Mouse (Mus musculus): ENCODE data around the gene Ltbr. TPM values are rescaled to one million over a fixed set of nuclear protein-coding genes. Genes with fewer than 3 reads are reported as not detected.
A peak's percentile ranks its signal among the peaks of the same experiment; 100 is the strongest.

Ltbr gene
- 34.5 and 36.6 TPM in 2 replicates for polyA plus RNA-seq (2014; fragmentation: Nextera tagmentation; extraction: Ambion mirVana)

DNA sequence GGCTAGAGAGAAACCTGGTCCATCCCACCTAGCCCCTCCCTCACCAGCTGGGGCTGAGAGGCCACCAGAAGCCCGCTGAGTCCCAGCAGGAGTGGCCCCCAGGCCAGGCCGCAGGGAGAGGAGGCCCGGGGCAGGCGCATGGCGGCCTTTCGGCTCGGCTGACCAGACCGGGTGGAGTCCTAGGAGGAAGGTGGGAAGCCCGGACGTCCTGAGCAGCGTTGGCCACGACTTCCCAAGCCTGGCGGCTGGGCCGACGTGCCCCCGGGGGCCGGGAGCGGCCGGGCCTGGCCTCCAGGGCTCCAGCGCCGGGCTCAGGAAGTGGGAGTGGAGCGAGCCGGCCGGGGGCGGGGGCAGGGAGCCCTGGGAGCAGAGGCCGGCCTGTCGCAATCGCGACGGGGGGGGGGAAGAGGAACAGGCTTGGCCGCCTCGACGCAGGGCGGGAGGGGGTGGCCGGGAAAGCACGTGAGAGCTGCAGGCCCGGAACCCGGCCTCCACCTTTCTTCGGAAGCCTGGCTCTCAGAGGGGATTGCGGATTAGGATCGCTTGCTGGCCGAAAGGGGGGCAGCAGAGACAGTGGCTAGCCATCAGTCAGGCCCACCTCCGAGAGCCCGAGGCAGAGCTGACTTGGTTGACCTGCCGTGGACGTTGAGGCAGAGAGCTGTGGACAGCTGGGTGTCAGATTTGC is at the start of gene Ltbr:
Gene Ltbr (minus strand): TSS at position 340 of the 685 bp plus-strand sequence.
- Histone ChIP-seq H3K4me1 (ENCODE audit: control insufficient read depth, insufficient read depth, low read length) (peaks cover 16% of the 10 kb centered on the region), H3K27me3 (ENCODE audit: control insufficient read depth, insufficient read depth, low read length) (no peaks in the 10 kb centered on the region), H3K4me3 (ENCODE audit: low read depth, low read length) (peak within 1 kb of the TSS; percentile 49), H3K9me3 (ENCODE audit: control insufficient read depth, low read length) (no peaks in the 10 kb centered on the region), H3K27ac (replicated peaks; ENCODE audit: low read depth, low read length) (peak within 1 kb of the TSS; percentile 77; the same call in 1 of the 2 replicates), H3K4me2 (ENCODE audit: low read depth, severe bottlenecking) (peak within 1 kb of the TSS; percentile 76), H3K36me3 (ENCODE audit: control insufficient read depth, insufficient read depth, low read length) (peaks cover 2% of the 10 kb centered on the region; the same call in 1 of the 2 replicates), H3K9ac (ENCODE audit: low read length) (peak within 1 kb of the TSS; percentile 87)
- WGBS, result under 1% methylated on average over 37 of the region's 46 CpGs
- peak; percentile 82 for DNase-seq (ENCODE audit: low spot score)
- ATAC-seq (ENCODE audit: insufficient number of reproducible peaks, low FRiP score, low TSS enrichment, low read depth), result peak; percentile 82

- 20% methylated on average over 15 of the region's 15 CpGs for WGBS
- no peak overlapping the region for H3K4me3 ChIP-seq (ENCODE audit: low read depth, low read length)
Observed at GRCm38 (mm10) chr6:125363021-125363420, 49.3 kb upstream of the Ltbr start.

DNA sequence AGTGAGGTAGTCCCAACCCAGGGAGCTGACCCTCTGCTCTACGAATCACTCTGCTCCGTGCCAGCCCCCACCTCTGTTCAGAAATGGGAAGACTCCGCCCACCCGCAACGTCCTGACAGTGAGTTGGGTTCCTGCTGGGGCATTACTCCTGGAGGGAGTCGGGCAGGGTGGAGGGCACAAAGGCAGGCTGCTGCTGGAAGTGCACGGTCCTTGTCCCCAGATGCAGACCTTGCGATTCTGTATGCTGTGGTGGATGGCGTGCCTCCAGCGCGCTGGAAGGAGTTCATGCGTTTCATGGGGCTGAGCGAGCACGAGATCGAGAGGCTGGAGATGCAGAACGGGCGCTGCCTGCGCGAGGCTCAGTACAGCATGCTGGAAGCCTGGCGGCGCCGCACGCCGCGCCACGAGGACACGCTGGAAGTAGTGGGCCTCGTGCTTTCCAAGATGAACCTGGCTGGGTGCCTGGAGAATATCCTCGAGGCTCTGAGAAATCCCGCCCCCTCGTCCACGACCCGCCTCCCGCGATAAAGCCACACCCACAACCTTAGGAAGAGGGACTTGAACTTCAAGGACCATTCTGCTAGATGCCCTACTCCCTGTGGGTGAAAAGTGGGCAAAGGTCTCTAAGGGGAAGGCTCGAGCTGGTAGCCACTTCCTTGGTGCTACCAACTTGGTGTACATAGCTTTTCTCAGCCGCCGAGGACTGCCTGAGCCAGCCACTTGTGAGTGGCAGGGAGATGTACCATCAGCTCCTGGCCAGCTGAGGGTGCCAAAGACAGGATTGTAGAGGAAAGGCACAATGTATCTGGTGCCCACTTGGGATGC is 48.0 kb upstream of the Ltbr start:
- Histone ChIP-seq H3K4me3 (ENCODE audit: low read depth, low read length) (no peak overlapping the region), H3K4me2 (ENCODE audit: low read depth, severe bottlenecking) (no peak overlapping the region), H3K9me3 (ENCODE audit: control insufficient read depth, low read length) (no peaks in the 10 kb centered on the region), H3K27me3 (ENCODE audit: control insufficient read depth, insufficient read depth, low read length) (peaks cover 10% of the 10 kb centered on the region), H3K4me1 (ENCODE audit: control insufficient read depth, insufficient read depth, low read length) (0 out of 2 replicates have a peak, but pooled peaks cover 3% of the 10 kb centered on the region), H3K9ac (ENCODE audit: low read length) (no peak overlapping the region), H3K36me3 (ENCODE audit: control insufficient read depth, insufficient read depth, low read length) (peaks cover 23% of the 10 kb centered on the region), H3K27ac (replicated peaks; ENCODE audit: low read depth, low read length) (no peak overlapping the region)
- ATAC-seq (ENCODE audit: insufficient number of reproducible peaks, low FRiP score, low TSS enrichment, low read depth) (no peak), DNase-seq (ENCODE audit: low spot score) (peak; percentile 36)
- 36% methylated on average over 38 of the region's 38 CpGs for WGBS

More at GRCm38 (mm10) chr6:125363021-125363420, 49.3 kb upstream of the Ltbr start:
- Histone ChIP-seq H3K9ac (ENCODE audit: low read length) (no peak overlapping the region), H3K36me3 (ENCODE audit: control insufficient read depth, insufficient read depth, low read length) (peaks cover 16% of the 10 kb centered on the region), H3K4me1 (ENCODE audit: control insufficient read depth, insufficient read depth, low read length) (0 out of 2 replicates have a peak, but pooled peaks cover 3% of the 10 kb centered on the region), H3K27me3 (ENCODE audit: control insufficient read depth, insufficient read depth, low read length) (peaks cover 10% of the 10 kb centered on the region), H3K9me3 (ENCODE audit: control insufficient read depth, low read length) (no peaks in the 10 kb centered on the region), H3K27ac (replicated peaks; ENCODE audit: low read depth, low read length) (no peak overlapping the region), H3K4me2 (ENCODE audit: low read depth, severe bottlenecking) (0 out of 2 replicates have a peak overlapping the region, but pooled peaks have one; percentile 3)
- no peak for ATAC-seq (ENCODE audit: insufficient number of reproducible peaks, low FRiP score, low TSS enrichment, low read depth)
- DNase-seq (ENCODE audit: low spot score), result no peak

GRCm38 (mm10) chr6:125360846-125361245 is 47.2 kb upstream of the Ltbr start:
- H3K27ac ChIP-seq (replicated peaks; ENCODE audit: low read depth, low read length), result no peak overlapping the region
- peaks cover 23% of the 10 kb centered on the region for H3K36me3 ChIP-seq (ENCODE audit: control insufficient read depth, insufficient read depth, low read length)
- DNase-seq (ENCODE audit: low spot score) (no peak), ATAC-seq (ENCODE audit: insufficient number of reproducible peaks, low FRiP score, low TSS enrichment, low read depth) (no peak)
- H3K9me3 ChIP-seq (ENCODE audit: control insufficient read depth, low read length), result no peaks in the 10 kb centered on the region
- WGBS, result 52% methylated on average over 9 of the region's 9 CpGs
- peaks cover 10% of the 10 kb centered on the region for H3K27me3 ChIP-seq (ENCODE audit: control insufficient read depth, insufficient read depth, low read length)
- H3K4me1 ChIP-seq (ENCODE audit: control insufficient read depth, insufficient read depth, low read length), result peaks cover 10% of the 10 kb centered on the region
- no peak overlapping the region for H3K4me3 ChIP-seq (ENCODE audit: low read depth, low read length)
- H3K9ac ChIP-seq (ENCODE audit: low read length), result no peak overlapping the region
- H3K4me2 ChIP-seq (ENCODE audit: low read depth, severe bottlenecking), result no peak overlapping the region

DNA sequence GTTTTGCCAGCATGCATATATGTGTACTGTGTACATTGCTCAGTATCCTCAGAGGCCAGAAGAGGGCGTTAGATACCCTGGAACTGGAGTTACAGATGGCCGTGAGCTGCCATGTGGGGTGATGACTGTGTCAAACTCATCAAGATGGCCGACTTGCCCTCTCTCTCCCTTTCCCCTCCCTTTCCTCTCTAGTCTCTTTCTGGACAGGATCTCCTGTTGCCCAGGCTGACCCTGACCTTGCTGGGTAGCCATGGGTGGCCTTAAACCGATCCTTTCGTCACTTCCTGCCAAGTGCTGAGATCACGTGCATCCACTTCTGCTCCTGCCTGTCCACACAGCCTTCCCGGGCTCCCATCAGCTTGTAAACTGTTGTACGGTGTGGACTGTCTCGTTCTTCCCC is 46.3 kb upstream of the Ltbr start:
- Histone ChIP-seq H3K4me3 (ENCODE audit: low read depth, low read length) (no peak overlapping the region), H3K36me3 (ENCODE audit: control insufficient read depth, insufficient read depth, low read length) (peaks cover 23% of the 10 kb centered on the region), H3K27me3 (ENCODE audit: control insufficient read depth, insufficient read depth, low read length) (peaks cover 10% of the 10 kb centered on the region), H3K4me2 (ENCODE audit: low read depth, severe bottlenecking) (no peak overlapping the region), H3K4me1 (ENCODE audit: control insufficient read depth, insufficient read depth, low read length) (peaks cover 18% of the 10 kb centered on the region), H3K27ac (replicated peaks; ENCODE audit: low read depth, low read length) (no peak overlapping the region), H3K9me3 (ENCODE audit: control insufficient read depth, low read length) (no peaks in the 10 kb centered on the region), H3K9ac (ENCODE audit: low read length) (no peak overlapping the region)
- DNase-seq (ENCODE audit: low spot score), result no peak
- WGBS, result 51% methylated on average over 9 of the region's 9 CpGs
- ATAC-seq (ENCODE audit: insufficient number of reproducible peaks, low FRiP score, low TSS enrichment, low read depth), result no peak

- Histone ChIP-seq H3K4me1 (ENCODE audit: control insufficient read depth, insufficient read depth, low read length) (peaks cover 28% of the 10 kb centered on the region), H3K4me2 (ENCODE audit: low read depth, severe bottlenecking) (no peak overlapping the region; the same call in 1 of the 2 replicates), H3K9me3 (ENCODE audit: control insufficient read depth, low read length) (no peaks in the 10 kb centered on the region), H3K36me3 (ENCODE audit: control insufficient read depth, insufficient read depth, low read length) (peaks cover 23% of the 10 kb centered on the region), H3K4me3 (ENCODE audit: low read depth, low read length) (no peak overlapping the region), H3K9ac (ENCODE audit: low read length) (no peak overlapping the region), H3K27me3 (ENCODE audit: control insufficient read depth, insufficient read depth, low read length) (peaks cover 4% of the 10 kb centered on the region), H3K27ac (replicated peaks; ENCODE audit: low read depth, low read length) (no peak overlapping the region)
- WGBS, result 87% methylated on average over 15 of the region's 15 CpGs
- DNase-seq (ENCODE audit: low spot score) (no peak), ATAC-seq (ENCODE audit: insufficient number of reproducible peaks, low FRiP score, low TSS enrichment, low read depth) (no peak)
Observed at GRCm38 (mm10) chr6:125357334-125357733, 43.6 kb upstream of the Ltbr start.

- Histone ChIP-seq H3K4me1 (ENCODE audit: control insufficient read depth, insufficient read depth, low read length) (peaks cover 34% of the 10 kb centered on the region), H3K4me3 (ENCODE audit: low read depth, low read length) (no peak overlapping the region), H3K27me3 (ENCODE audit: control insufficient read depth, insufficient read depth, low read length) (no peaks in the 10 kb centered on the region), H3K9ac (ENCODE audit: low read length) (no peak overlapping the region), H3K36me3 (ENCODE audit: control insufficient read depth, insufficient read depth, low read length) (peaks cover 19% of the 10 kb centered on the region), H3K9me3 (ENCODE audit: control insufficient read depth, low read length) (no peaks in the 10 kb centered on the region), H3K27ac (replicated peaks; ENCODE audit: low read depth, low read length) (no peak overlapping the region), H3K4me2 (ENCODE audit: low read depth, severe bottlenecking) (no peak overlapping the region)
- ATAC-seq (ENCODE audit: insufficient number of reproducible peaks, low FRiP score, low TSS enrichment, low read depth) (no peak), DNase-seq (ENCODE audit: low spot score) (no peak)
- 27% methylated on average over 8 of the region's 8 CpGs for WGBS
Observed at GRCm38 (mm10) chr6:125356264-125356663, 42.6 kb upstream of the Ltbr start.

DNA sequence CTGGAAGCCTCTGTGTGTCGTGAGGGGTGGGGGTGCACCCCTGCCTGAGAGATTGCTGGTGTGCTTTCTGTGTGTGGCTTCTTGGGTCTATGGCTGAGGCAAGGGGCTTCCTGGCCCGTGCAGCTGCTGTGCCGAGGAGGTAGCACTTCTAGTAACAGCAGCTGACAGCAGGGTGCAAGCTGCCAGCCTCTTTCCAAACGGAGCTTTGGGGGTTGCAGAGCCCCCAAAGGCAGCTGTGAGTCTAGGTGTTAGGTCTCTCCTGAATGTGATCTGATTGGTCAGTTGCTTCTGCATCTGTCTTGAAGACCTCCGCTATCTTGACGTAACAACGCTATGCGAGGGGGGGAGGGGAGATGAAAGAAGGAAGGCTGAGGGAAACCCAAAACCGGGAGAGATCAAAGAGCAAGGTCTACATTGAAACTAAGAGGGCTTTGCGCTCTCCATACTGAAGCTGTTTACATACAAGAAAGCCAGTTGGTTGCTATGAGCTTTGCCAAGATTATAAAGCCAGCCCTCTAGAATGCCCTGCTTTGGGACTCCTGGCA is 41.6 kb upstream of the Ltbr start:
- peak; percentile 8; the same call in 1 of the 2 replicates for ATAC-seq (ENCODE audit: insufficient number of reproducible peaks, low FRiP score, low TSS enrichment, low read depth)
- peak; percentile 53 for DNase-seq (ENCODE audit: low spot score)
- H3K9me3 ChIP-seq (ENCODE audit: control insufficient read depth, low read length), result no peaks in the 10 kb centered on the region
- peaks cover 38% of the 10 kb centered on the region for H3K4me1 ChIP-seq (ENCODE audit: control insufficient read depth, insufficient read depth, low read length)
- no peak overlapping the region for H3K9ac ChIP-seq (ENCODE audit: low read length)
- WGBS, result 0% methylated on average over 10 of the region's 10 CpGs
- H3K4me2 ChIP-seq (ENCODE audit: low read depth, severe bottlenecking), result peak overlapping the region; percentile 38
- peaks cover 17% of the 10 kb centered on the region for H3K36me3 ChIP-seq (ENCODE audit: control insufficient read depth, insufficient read depth, low read length)
- 0 out of 2 replicates have a peak overlapping the region, but pooled peaks have one; percentile 16 for H3K27ac ChIP-seq (replicated peaks; ENCODE audit: low read depth, low read length)
- no peaks in the 10 kb centered on the region for H3K27me3 ChIP-seq (ENCODE audit: control insufficient read depth, insufficient read depth, low read length)
- H3K4me3 ChIP-seq (ENCODE audit: low read depth, low read length), result 0 out of 2 replicates have a peak overlapping the region, but pooled peaks have one; percentile 5

Data from limb, embryonic 11.5 days (tissue).